Mouse (Mus musculus): Measurements from ENCODE around the gene C2cd5.

DNA sequence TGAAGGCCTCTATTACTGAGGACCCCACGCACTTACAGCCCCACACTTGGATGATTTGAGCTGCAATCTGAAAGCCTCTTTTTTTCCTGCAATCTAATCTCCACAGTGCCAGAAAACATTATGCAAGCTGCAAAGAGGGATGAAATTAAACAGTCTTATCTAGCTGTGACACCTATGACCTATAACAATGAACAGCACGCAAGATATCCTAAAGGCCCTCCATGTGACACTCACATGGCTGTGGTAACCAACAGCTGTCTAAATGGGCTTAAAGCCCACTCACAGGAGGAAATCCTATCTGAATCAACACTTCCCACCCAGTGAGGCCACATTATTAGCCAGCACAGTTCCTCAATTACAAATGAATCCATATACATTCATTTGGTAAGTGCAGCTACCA is 35.9 kb downstream of the C2cd5 start:
- TF ChIP-seq CTCF (IDR thresholded peaks at IDR 0.05; ENCODE audit: insufficient read depth, low read depth, low read length) (no peak), POLR2A (IDR thresholded peaks at IDR 0.05; ENCODE audit: insufficient read depth, low read depth, low read length) (no peak)

All from olfactory bulb, adult 2 months (tissue).